Mouse (Mus musculus): ENCODE measurements at regions not wholly inside any gene's neighbourhood (a gene's known extent, or its start where the extent isn't known, plus 50 kb on each side); places are given as distances from the start of the nearest gene placed in this dataset.
A peak's percentile ranks its signal among the peaks of the same experiment; 100 is the strongest.

DNA sequence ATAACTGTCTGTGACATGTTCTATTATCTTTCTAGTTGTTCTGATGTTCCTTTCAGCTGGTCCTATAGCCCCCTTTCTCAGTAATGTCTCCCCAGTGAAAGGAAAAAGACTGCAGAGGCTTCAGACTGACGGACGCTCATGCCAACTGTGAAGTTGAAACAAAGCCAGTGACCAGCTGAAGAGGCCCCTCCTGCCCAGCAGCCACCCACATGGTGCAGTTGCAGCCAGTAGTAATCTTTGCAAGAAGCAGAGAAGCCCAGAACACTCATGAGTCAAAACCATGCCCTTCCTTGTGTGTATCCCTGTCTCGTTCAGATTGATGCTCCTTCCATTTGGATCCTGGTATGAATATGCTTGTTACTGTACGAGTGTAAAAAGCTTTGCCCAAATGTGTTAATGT is 428.7 kb upstream of the Ubash3b start:
- Histone ChIP-seq H3K27me3 (ENCODE audit: insufficient read depth, low read length) (no peaks in the 10 kb centered on the region), H3K36me3 (ENCODE audit: insufficient read depth) (peaks cover 45% of the 10 kb centered on the region), H3K9ac (peak overlapping the region; percentile 43), H3K4me3 (ENCODE audit: low read depth, low read length) (no peak overlapping the region), H3K9me3 (ENCODE audit: low read length) (no peaks in the 10 kb centered on the region), H3K4me2 (ENCODE audit: low read depth) (peak overlapping the region; percentile 85), H3K4me1 (ENCODE audit: insufficient read depth) (peaks cover 27% of the 10 kb centered on the region), H3K27ac (ENCODE audit: low read depth, low read length) (peak overlapping the region; percentile 99)
- peak; percentile 72 for DNase-seq
- TF ChIP-seq CTCF (IDR thresholded peaks at IDR 0.05; ENCODE audit: low read depth): no peak
- ATAC-seq: no peak; the same call in 1 of the 2 replicates
- 20% methylated on average over 4 of the region's 4 CpGs for WGBS

GRCm38 (mm10) chr9:41588466-41589425 is 427.2 kb upstream of the Ubash3b start:
- peak overlapping the region; percentile 85 for H3K4me2 ChIP-seq (ENCODE audit: low read depth)
- ATAC-seq: no peak
- H3K4me1 ChIP-seq (ENCODE audit: insufficient read depth): peaks cover 26% of the 10 kb centered on the region
- peaks cover 45% of the 10 kb centered on the region for H3K36me3 ChIP-seq (ENCODE audit: insufficient read depth)
- no peak for TF ChIP-seq CTCF (IDR thresholded peaks at IDR 0.05; ENCODE audit: low read depth)
- no peaks in the 10 kb centered on the region for H3K27me3 ChIP-seq (ENCODE audit: insufficient read depth, low read length)
- H3K9me3 ChIP-seq (ENCODE audit: low read length): no peaks in the 10 kb centered on the region
- 12% methylated on average over 9 of the region's 9 CpGs for WGBS
- peak overlapping the region; percentile 98 for H3K9ac ChIP-seq
- peak overlapping the region; percentile 18 for H3K4me3 ChIP-seq (ENCODE audit: low read depth, low read length)
- H3K27ac ChIP-seq (ENCODE audit: low read depth, low read length): peak overlapping the region; percentile 99
- DNase-seq: peak; percentile 55

- peak; percentile 67 for DNase-seq
- Histone ChIP-seq H3K4me1 (ENCODE audit: insufficient read depth) (peaks cover 26% of the 10 kb centered on the region), H3K9ac (peak overlapping the region; percentile 98), H3K27ac (ENCODE audit: low read depth, low read length) (peak overlapping the region; percentile 99), H3K27me3 (ENCODE audit: insufficient read depth, low read length) (no peaks in the 10 kb centered on the region), H3K4me3 (ENCODE audit: low read depth, low read length) (peak overlapping the region; percentile 81), H3K36me3 (ENCODE audit: insufficient read depth) (peaks cover 45% of the 10 kb centered on the region), H3K4me2 (ENCODE audit: low read depth) (peak overlapping the region; percentile 85), H3K9me3 (ENCODE audit: low read length) (no peaks in the 10 kb centered on the region)
- TF ChIP-seq CTCF (IDR thresholded peaks at IDR 0.05; ENCODE audit: low read depth): peak; percentile 43
- WGBS: 9% methylated on average over 4 of the region's 4 CpGs
- ATAC-seq: no peak
Measured at GRCm38 (mm10) chr9:41587762-41588161, 426.3 kb upstream of the Ubash3b start.

- Histone ChIP-seq H3K4me3 (ENCODE audit: low read depth, low read length) (peak overlapping the region; percentile 81), H3K4me1 (ENCODE audit: insufficient read depth) (peaks cover 26% of the 10 kb centered on the region), H3K27me3 (ENCODE audit: insufficient read depth, low read length) (no peaks in the 10 kb centered on the region), H3K36me3 (ENCODE audit: insufficient read depth) (peaks cover 45% of the 10 kb centered on the region), H3K9me3 (ENCODE audit: low read length) (no peaks in the 10 kb centered on the region), H3K9ac (peak overlapping the region; percentile 98), H3K4me2 (ENCODE audit: low read depth) (peak overlapping the region; percentile 85), H3K27ac (ENCODE audit: low read depth, low read length) (peak overlapping the region; percentile 99)
- 9% methylated on average over 4 of the region's 4 CpGs for WGBS
- TF ChIP-seq CTCF (IDR thresholded peaks at IDR 0.05; ENCODE audit: low read depth): no peak
- no peak for ATAC-seq
- DNase-seq: peak; percentile 71
Measured at GRCm38 (mm10) chr9:41586966-41587570, 425.6 kb upstream of the Ubash3b start.

GRCm38 (mm10) chr9:41586291-41586690 is 424.8 kb upstream of the Ubash3b start:
- no peaks in the 10 kb centered on the region for H3K27me3 ChIP-seq (ENCODE audit: insufficient read depth, low read length)
- ATAC-seq: peak; percentile 83
- H3K9me3 ChIP-seq (ENCODE audit: low read length): no peaks in the 10 kb centered on the region
- peak overlapping the region; percentile 99 for H3K27ac ChIP-seq (ENCODE audit: low read depth, low read length)
- TF ChIP-seq CTCF (IDR thresholded peaks at IDR 0.05; ENCODE audit: low read depth): no peak
- WGBS: 3% methylated on average over 7 of the region's 7 CpGs
- peak overlapping the region; percentile 98 for H3K9ac ChIP-seq
- peak overlapping the region; percentile 81 for H3K4me3 ChIP-seq (ENCODE audit: low read depth, low read length)
- peak; percentile 87 for DNase-seq
- peaks cover 44% of the 10 kb centered on the region for H3K36me3 ChIP-seq (ENCODE audit: insufficient read depth)
- H3K4me2 ChIP-seq (ENCODE audit: low read depth): peak overlapping the region; percentile 85
- peaks cover 26% of the 10 kb centered on the region for H3K4me1 ChIP-seq (ENCODE audit: insufficient read depth)

GRCm38 (mm10) chr9:41585771-41586170 is 424.3 kb upstream of the Ubash3b start:
- TF ChIP-seq CTCF (IDR thresholded peaks at IDR 0.05; ENCODE audit: low read depth): no peak
- Histone ChIP-seq H3K36me3 (ENCODE audit: insufficient read depth) (peaks cover 39% of the 10 kb centered on the region), H3K27ac (ENCODE audit: low read depth, low read length) (peak overlapping the region; percentile 99), H3K27me3 (ENCODE audit: insufficient read depth, low read length) (no peaks in the 10 kb centered on the region), H3K9me3 (ENCODE audit: low read length) (no peaks in the 10 kb centered on the region), H3K9ac (peak overlapping the region; percentile 98), H3K4me3 (ENCODE audit: low read depth, low read length) (peak overlapping the region; percentile 81), H3K4me1 (ENCODE audit: insufficient read depth) (peaks cover 24% of the 10 kb centered on the region), H3K4me2 (ENCODE audit: low read depth) (peak overlapping the region; percentile 85)
- no peak for ATAC-seq
- peak; percentile 78 for DNase-seq
- 4% methylated on average over 5 of the region's 5 CpGs for WGBS

DNA sequence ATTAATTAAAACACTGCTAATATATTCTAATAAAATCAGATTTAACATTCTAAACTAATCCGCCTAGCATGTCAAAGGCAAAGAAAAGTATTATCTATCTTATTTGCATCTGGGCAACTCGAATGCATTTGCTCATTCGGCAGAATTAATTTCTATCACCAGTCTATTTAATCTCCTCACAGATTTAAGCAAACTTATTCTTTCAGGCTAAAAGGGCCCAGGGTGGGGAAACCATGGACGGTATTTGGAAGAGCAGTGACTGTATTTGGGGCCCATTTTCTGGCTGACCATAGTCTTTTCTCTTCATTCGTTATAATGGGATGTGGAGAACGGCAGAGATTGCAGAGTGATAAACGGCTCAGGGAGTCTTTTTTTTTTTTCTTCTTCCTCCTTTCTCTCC is 423.5 kb upstream of the Ubash3b start:
- Histone ChIP-seq H3K4me3 (ENCODE audit: low read depth, low read length) (peak overlapping the region; percentile 81), H3K27ac (ENCODE audit: low read depth, low read length) (peak overlapping the region; percentile 99), H3K4me2 (ENCODE audit: low read depth) (peak overlapping the region; percentile 85), H3K36me3 (ENCODE audit: insufficient read depth) (peaks cover 32% of the 10 kb centered on the region), H3K4me1 (ENCODE audit: insufficient read depth) (peaks cover 18% of the 10 kb centered on the region), H3K27me3 (ENCODE audit: insufficient read depth, low read length) (no peaks in the 10 kb centered on the region), H3K9me3 (ENCODE audit: low read length) (no peaks in the 10 kb centered on the region), H3K9ac (peak overlapping the region; percentile 98)
- no peak for ATAC-seq
- TF ChIP-seq CTCF (IDR thresholded peaks at IDR 0.05; ENCODE audit: low read depth): no peak
- WGBS: 9% methylated on average over 7 of the region's 7 CpGs
- DNase-seq: peak; percentile 75
